Mouse (Mus musculus): ENCODE measurements around the gene Ttc8.
A peak's percentile ranks its signal among the peaks of the same experiment; 100 is the strongest.

Gene Ttc8

DNA sequence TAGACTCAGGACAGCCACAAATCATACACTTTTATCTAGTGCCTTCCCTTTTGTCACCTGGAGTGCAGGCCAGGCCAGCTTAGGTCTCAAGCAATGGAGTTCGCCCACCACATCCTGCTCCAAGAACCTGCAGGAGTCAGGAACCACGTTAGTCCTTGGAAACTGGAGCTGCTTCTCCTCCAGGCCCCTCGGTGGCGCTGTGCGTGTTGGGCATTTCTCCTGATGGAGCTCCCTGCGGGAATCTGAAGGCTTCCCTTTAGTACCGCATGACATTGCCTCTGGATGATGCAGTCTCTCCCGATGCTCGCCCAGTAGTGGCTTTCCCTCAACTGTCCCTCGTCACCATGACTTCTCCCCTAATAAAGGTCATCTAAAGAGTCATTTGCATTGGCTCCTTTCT is 53.1 kb downstream of the Ttc8 start:
- no peak for ATAC-seq (ENCODE audit: low TSS enrichment)

DNA sequence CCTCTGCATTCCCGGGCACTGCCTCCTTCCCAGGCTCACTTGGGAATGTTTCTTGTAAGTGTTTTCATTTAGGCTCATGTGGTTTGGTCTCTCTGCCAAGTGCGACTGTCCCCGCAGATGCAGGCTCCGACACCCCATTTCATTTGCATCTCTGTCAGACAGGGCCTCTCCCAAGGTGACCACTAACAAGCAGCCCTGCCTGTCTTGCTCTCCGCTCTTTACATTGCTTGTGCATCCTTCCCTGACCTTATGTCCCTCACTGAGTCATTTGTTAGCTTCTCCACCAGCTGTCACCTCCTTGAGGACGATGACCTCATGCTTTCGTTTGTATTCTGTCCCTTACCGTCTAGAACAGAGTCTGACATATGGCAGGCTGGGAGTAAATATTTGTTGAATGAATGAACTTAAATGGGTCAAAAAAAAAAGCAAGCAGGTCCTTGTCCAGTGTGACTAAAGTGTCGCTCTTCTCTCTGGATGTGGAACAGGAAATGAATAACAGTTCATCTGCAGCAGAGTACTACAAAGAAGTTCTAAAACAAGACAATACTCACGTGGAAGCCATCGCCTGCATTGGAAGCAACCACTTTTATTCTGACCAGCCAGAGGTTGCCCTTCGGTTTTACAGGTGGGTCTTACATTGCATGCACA is 53.9 kb downstream of the Ttc8 start:
- ATAC-seq (ENCODE audit: low TSS enrichment), result no peak

DNA sequence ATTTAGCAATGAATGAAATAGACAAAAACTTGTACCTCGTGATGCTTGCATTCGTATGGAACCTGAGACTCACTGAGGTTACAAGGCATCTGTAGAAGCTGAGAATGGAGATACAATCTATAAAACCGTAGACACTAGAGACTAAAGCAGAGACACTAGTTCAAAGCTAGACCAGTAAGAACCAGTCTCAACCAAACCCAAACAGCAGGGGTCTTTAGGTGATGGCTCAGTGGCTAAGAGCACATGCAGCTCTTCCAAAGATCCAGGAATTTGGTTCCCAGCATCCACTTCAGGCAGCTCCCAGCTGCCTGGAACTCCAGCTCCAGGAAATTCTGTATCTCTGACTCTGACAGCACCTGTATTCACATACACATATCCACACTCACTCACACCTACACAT is 60.7 kb downstream of the Ttc8 start:
- ATAC-seq (ENCODE audit: low TSS enrichment), result no peak

DNA sequence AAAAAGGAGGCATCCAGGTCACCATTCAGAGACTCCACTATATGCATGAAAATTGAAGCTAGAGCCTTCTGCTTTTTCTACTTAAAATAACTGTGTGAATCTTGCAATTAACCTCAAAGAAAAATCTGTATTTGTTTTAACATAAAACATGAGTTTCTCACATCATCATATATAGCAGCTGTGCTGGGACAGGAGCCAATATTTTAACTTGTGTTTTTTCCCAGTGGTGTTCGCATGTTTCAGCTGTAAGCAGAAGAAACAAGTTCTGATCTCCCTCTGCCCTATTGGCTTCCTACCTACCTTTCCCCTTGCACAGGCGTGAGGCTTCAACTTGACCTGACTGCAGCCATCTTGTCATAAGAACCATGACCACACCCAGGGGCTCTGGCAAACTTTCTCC is 64.4 kb downstream of the Ttc8 start:
- 0 out of 2 replicates have a peak, but pooled peaks have one; percentile 15 for ATAC-seq (ENCODE audit: low TSS enrichment)

DNA sequence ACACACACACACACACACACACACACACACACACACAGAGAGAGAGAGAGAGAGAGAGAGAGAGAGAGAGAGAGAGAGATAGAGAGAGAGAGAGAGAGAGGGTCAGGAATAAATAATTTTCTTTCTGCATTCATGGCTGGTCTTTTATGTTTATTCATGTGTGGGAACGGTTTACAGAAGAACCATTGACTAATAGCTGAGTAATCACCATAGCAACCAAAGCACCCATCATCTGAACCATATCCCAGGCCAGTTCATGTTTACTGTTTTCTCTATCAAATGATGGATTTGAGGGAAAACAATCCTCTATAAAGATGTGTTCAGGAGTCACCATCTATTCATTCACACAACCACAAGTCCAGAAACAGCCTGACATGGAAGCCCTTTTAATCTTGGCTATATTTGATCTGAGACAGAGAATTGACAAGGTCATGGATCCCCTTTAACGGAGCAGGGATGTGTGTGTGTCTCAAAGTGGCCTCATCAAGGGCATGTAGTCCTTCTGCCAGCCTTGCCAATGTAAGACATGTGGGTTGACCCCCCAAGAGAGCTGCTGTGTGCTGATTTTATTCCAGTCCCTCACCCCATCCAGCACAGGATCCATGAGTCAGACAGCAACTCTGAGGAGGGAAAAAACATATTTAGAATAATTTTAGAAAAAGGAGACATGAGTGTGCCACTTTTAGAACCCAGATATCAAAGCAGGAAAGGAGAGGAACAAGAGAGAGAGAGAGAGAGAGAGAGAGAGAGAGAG is 70.9 kb downstream of the Ttc8 start:
- ATAC-seq (ENCODE audit: low TSS enrichment), result peak; percentile 62

GRCm38 (mm10) chr12:98991830-98992216 is 71.4 kb downstream of the Ttc8 start:
- ATAC-seq (ENCODE audit: low TSS enrichment), result no peak

GRCm38 (mm10) chr12:98993736-98994135 is 73.4 kb downstream of the Ttc8 start:
- ATAC-seq (ENCODE audit: low TSS enrichment), result no peak

GRCm38 (mm10) chr12:98994366-98994765 is 74.0 kb downstream of the Ttc8 start:
- no peak for ATAC-seq (ENCODE audit: low TSS enrichment)

- no peak for ATAC-seq (ENCODE audit: low TSS enrichment)
Measured at GRCm38 (mm10) chr12:98995881-98996280, 75.5 kb downstream of the Ttc8 start.

DNA sequence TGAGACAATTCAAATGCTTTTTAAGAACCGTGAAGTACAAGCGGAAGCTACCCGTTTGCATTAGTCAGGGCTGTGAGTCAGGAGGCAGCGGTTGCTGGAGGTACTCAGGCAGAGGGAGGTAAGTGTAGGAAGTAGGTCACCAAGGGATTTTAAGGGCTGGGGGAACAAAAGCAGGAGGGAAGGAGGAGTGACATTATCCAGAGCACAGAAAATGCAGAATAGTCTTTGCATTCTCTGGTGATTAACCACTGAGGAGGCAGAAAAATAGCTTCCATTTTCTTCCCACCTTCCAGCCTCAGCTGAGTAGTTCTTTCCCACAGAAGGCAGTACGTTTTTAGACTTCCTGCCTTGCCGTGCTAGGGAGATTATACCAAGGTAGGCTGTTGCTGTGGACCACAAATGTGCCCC is 76.2 kb downstream of the Ttc8 start:
- peak; percentile 81 for ATAC-seq (ENCODE audit: low TSS enrichment)

GRCm38 (mm10) chr12:98997046-98997445 is 76.7 kb downstream of the Ttc8 start:
- no peak for ATAC-seq (ENCODE audit: low TSS enrichment)

- no peak for ATAC-seq (ENCODE audit: low TSS enrichment)
Measured at GRCm38 (mm10) chr12:98998662-98999428, 78.5 kb downstream of the Ttc8 start.

GRCm38 (mm10) chr12:99000310-99000709 is 79.9 kb downstream of the Ttc8 start:
- ATAC-seq (ENCODE audit: low TSS enrichment), result no peak

- no peak for ATAC-seq (ENCODE audit: low TSS enrichment)
Measured at GRCm38 (mm10) chr12:99003046-99003445, 82.7 kb downstream of the Ttc8 start.

DNA sequence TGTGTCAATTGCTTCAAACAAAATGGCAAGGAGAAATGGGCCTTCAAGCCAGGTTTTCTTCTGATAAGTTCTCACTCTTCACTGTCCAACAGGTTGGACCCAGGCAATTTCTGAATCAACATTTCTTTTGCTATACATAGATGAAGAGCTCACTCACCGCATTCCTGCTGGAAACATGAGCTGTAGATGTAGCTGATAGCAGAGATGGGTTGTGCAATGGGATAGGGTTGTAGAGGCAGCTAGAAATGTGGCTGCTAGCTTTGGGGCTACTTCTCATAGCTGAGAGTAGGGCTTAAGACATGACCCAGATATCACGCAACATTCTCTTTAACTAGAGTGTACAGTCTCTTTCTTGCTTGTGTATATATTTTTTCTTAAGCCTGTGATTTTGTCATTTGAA is 84.4 kb downstream of the Ttc8 start:
- ATAC-seq (ENCODE audit: low TSS enrichment), result no peak

DNA sequence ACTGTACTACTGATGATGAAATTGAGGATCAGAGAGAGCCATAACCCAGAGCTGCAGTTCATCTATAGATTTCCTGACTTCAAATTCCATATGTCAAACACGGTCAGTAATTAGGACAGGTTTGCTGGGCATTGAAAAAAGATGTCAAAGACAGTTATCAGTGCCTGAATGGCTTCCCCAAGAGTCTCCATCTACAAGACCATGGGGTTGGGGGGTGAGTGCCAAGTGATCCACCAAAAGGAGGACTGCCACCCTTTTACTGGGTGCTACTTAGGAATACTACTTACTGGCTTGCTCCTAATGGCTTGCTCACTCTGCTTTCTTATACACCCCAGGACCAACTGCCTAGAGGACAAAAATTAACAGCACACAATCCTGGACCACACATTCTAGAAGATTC is 88.4 kb downstream of the Ttc8 start:
- no peak for ATAC-seq (ENCODE audit: low TSS enrichment)

GRCm38 (mm10) chr12:99009430-99009829 is 89.1 kb downstream of the Ttc8 start:
- no peak for ATAC-seq (ENCODE audit: low TSS enrichment)

- ATAC-seq (ENCODE audit: low TSS enrichment), result no peak
Measured at GRCm38 (mm10) chr12:99010044-99010443, 89.7 kb downstream of the Ttc8 start.

DNA sequence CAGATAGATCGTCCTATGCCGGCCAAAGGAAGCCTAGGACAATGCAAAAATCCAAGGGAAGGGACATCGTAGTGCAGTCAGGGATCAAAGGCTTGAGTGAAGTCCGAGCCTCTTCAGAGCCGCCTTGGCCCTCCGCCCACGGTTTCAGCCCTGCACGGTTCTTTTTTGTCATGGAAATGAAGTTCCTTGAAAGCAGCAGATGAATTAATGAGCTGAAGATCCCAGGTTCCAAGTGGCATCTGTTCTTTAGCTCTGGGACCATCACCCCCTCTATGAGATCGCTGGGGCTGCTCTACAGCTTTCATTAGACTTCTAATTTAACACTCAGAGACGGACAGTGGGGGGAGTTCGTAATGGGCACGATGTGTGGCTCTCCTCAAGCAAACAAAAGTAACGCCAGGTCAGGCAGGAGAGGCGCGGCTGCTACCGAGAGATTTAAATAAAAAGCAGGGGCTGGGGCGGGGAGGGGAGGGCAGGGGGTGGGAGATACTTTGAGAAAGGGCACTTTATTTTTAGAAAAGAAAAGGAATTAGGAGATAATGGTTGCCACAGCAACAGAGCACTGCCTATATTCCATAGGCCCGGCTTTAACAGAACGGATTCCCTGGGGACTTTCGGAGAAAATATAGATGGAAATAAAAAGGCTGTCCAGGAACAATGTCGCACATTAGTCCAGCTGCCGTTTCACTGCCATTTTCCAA is 90.9 kb downstream of the Ttc8 start:
- no peak for ATAC-seq (ENCODE audit: low TSS enrichment)

GRCm38 (mm10) chr12:99015870-99016269 is 95.5 kb downstream of the Ttc8 start:
- peak; percentile 97 for ATAC-seq (ENCODE audit: low TSS enrichment)

GRCm38 (mm10) chr12:99024430-99024960 is 104.1 kb downstream of the Ttc8 start:
- ATAC-seq (ENCODE audit: low TSS enrichment), result no peak

DNA sequence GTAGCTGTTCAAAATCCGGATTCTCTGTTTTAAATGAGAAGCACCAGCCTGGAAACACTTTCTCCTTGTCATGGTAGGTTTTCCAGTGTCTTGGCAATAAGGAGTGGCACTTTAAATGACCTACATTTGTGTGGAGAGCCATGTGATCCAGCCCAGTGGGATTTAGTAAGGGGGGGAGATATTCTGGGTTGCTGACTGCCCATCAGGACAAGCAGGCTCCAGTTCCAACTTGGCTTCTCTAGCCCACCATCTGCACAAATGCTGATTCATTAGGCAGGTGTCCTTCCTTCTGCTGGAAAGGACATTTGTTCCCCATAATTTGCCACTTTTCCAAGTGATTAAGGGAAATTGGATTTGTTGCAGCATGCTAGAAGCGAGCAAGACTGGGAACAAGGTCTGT is 105.9 kb downstream of the Ttc8 start:
- no peak for ATAC-seq (ENCODE audit: low TSS enrichment)

Measured in frontal cortex, adult (tissue).